Mouse (Mus musculus): ENCODE results near the gene Fance.

The Fance gene

DNA sequence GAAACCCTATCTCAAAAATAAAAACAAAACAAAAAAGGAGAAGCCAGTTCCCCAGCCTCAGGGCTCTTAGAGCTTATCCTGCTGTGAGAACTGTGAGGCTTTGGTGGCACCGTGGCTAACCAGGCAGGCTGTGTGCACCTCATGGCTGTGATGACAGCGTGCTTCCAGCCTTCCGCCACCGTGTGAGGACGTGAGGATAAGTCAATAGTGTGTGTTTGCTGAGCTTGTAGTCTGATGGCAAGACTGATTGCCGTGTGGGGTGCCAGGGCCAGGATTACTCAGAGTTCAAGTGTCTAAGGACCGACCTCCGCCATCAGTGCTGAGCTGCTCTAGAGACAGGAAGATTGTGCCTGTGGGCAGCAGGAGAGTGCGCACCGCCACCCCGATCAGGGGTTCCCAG, 22.6 kb upstream of the Fance start:
- in situ Hi-C loops (cut with MboI, MseI), result loop anchor here (25.0 kb wide), 1 partner anchor 978 kb away; no protein-coding TSS in a partner anchor

DNA sequence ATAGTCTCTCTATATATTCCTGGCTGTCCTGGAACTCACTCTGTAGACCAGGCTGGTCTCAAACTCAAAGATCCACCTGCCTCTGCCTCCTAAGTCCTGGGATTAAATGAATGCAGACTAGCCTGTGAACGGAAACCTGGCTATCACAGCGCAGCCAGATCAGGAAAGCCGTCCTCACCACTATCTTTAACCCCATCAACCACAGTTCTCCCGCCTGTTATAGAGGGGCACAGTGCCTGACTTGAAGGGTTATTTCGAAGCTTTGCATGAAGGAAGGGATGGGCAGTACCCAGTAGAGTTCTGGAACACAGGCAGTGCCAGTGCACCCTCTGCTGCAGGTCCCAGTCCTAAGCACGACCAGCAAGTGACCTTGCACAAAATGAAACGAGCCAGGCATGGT, 22.0 kb upstream of the Fance start:
- in situ Hi-C loops (cut with MboI, MseI), result loop anchor here (25.0 kb wide), 1 partner anchor 979 kb away; no protein-coding TSS in a partner anchor

DNA sequence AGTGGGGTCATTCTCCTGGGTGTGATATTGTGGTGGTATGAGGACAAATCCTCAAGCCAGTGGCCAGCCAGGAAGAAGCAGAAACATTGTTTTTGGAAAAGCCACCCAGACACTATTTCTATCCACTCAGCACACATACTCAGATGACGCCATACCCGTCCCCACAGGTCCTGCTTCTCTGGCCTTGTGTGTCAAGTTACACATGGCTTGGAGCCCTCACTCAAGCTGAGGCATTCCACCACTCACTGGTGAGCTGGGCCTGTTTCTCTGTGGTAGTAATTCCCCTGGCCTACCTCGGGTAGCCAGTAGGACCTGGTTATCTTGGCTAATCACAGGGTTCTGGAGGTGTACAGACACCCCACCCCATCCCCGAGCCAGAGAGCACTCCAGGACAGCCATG, 19.6 kb upstream of the Fance start:
- in situ Hi-C loops (cut with MboI, MseI), result loop anchor here (25.0 kb wide), 1 partner anchor 981 kb away; no protein-coding TSS in a partner anchor

DNA sequence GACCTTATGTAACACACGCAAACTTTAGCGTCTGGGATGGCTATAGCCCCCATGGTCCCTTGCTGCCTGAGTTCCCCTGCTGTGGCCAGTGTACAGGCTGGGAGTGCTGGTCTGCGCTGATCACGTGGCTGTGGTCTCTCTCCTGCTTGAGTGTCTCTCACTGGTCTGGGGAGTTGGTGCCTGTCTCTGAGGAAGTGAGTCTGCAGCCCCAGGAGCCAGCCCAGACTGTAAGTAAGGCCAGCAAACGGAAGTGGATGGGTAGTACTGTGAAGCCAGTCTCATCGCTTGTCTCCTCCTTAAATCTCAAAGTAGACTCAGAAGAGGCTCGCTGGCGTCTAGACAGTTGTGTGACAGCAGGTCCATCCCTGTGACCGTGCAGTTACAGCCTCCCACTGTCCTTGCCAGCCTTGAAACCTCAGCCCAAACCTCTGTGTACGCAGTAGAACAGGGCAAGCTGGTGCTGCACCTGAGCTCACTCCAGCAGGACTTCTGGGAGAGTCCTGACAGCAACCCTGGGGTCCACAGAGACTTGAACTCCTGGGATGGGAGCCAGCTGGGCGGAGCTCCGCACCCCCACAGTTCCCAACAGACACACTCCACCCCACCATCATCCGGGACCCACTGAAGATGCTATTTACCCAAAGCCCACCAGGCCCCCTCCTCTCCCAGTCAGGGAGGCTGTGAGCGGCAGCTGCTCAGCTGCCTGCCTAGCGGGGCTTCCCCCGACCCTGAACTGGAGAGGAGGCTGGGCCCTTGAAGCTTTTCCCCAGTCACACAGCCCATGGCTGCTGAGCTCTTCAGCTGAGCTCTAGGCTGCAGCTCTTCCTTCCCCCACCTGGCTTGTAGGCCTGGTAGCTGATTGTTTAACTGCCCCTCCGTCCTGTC, 18.6 kb upstream of the Fance start:
- in situ Hi-C loops (cut with MboI, MseI), result loop anchor here (25.0 kb wide), 1 partner anchor 982 kb away; no protein-coding TSS in a partner anchor

DNA sequence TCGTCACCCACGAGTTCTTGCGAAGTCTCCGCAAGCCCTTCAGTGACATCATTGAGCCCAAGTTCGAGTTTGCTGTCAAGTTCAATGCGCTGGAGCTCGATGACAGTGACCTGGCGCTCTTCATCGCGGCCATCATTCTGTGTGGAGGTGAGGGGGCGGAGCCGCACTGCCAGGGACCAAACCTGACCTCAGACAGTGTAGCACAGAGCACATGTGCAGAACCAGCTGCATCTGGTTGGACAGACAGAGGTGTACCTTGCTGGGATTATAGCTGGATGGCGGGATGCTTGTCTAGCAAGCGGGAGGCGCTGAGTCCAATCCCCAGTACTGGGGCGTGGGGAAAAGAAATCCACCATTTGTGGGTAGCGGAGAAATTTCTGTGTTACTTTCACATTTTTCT, 14.4 kb upstream of the Fance start:
- in situ Hi-C loops (cut with MboI, MseI), result loop anchor here (25.0 kb wide), 1 partner anchor 987 kb away; no protein-coding TSS in a partner anchor

DNA sequence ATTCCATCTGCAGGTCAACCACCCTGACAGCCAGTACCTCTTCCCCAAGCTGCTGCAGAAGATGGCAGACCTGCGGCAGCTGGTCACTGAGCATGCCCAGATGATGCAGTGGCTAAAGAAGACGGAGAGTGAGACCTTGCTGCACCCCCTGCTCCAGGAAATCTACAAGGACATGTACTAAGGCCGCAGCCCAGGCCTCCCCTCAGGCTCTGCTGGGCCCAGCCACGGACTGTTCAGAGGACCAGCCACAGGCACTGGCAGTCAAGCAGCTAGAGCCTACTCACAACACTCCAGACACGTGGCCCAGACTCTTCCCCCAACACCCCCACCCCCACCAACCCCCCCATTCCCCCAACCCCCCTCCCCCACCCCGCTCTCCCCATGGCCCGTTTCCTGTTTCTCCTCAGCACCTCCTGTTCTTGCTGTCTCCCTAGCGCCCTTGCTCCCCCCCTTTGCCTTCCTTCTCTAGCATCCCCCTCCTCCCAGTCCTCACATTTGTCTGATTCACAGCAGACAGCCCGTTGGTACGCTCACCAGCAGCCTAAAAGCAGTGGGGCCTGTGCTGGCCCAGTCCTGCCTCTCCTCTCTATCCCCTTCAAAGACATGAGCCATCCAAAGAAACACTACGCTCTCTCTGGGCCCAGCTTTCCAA, 13.5 kb upstream of the Fance start:
- in situ Hi-C loops (cut with MboI, MseI), result loop anchor here (25.0 kb wide), 1 partner anchor 987 kb away; no protein-coding TSS in a partner anchor

DNA sequence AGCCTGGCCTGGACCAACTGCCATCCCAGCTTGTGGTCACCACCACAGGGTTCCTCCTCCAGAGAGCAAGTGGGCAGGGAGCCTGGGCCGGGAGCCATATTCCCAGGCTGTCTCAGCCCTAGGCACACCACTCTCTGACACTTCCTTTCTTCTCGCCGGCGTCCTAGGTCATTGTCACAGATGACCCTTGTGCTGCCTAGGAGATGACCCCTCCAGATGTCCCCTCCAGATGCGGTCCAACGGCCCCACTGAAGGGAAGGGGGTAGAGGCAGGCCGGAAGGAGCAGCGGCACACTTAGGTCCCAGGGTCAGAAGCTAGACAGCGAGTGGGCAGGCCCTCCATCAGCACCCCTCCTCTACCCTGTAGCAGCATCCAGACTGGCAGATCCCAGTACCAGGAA, 13.0 kb upstream of the Fance start:
- in situ Hi-C loops (cut with MboI, MseI), result no loop called here

DNA sequence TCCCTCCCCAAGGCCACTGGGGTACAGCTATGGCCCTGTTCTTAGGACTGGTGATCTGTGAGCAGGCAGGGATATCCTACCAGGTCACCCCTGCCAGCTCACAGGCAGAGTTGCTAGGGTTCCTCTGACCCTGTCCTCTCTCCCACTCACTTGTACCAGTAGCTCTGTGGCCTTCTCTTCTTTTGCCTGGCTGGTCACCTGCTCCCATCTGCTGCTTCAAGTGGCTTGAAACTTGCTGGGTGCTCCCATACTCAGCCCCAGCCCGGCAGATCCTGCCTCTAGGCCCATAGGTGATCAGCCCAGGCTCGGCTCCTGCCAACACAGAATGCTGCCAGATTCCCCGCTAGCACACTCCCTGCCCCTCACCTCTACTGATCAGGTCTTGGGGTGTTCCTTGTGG, 12.5 kb upstream of the Fance start:
- in situ Hi-C loops (cut with MboI, MseI), result no loop called here

DNA sequence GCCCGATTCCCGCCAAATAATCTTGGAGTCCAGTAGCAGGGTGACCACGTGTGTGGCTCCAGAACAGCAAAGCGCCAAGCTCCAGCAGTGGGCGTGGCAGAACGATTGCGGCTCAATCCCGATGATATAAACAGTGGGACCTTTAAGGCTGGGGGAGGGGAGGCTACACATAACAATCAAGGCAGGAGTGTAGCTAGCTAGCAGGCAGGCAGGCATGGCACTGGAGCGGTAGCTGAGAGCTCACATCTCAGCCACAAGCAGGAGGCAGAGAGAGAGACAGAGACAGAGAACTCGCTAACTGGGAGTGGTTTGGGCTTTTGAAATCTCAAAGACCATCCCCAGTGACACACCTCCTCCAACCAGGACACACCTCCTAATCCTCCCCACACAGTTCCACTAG, 8.1 kb upstream of the Fance start:
- in situ Hi-C loops (cut with MboI, MseI), result loop anchor here (5.0 kb wide), 1 partner anchor 78 kb away; no protein-coding TSS in a partner anchor

DNA sequence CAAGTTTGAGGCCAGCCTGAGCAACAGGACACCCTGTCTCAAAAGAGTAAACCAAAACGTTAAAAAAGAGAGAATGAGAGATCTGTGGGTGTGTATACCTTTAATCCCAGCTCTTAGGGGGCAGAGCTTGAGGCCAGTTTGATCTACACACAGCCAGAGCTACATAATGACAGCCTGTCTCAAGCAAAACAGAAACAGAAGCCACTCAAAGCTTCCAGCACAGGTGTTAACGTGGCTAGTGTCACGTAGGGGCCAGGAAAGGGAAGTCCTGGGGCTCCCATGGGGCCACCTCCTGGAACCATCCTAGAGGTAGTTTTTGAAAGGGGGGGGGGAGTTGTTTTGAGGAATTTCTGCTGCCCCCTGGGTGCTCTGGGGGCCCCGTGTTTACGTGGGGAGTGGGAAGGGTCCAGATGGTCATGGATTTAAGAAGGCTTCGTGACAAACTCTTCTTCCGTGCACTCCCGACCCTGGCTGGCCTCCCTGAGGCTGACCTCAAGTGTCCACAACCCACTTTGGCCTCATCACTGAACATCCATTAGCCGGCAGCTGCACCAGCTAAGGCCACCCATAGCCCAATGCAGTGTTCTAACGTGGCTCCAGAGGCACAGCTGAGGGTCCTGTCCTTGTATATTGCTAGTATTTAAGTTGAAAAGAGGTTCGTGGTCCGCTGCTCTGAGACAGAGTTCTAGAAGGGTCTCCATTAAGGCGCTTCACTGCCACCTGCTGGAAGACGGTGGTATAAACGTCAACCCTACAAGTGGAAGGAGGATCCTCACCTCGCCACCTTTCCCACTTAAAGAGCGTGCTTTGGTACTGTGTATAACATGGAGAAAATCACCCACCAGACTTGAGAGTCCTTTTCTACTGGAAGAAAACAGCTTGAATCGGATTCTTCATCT, 4.8 kb upstream of the Fance start:
- in situ Hi-C loops (cut with MboI, MseI), result loop anchor here (5.0 kb wide), 1 partner anchor 81 kb away; no protein-coding TSS in a partner anchor

DNA sequence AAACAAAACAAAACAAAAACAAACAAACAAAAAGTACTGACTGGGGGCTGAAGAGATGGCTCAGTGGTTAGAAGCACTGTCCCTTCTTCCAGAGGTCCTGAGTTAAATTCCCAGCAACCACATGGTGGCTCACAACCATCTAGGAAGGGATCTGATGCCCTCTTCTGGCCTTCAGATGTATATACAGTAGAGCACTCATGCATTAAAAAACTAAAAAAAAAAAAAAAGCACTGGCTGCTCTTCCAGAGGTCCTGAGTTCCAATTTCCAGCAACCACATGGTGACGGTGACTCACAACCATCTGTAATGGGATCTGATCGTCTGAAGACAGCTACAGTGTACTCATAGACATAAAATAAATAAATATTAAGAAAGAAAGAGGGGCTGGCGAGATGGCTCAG, 2.5 kb upstream of the Fance start:
- in situ Hi-C loops (cut with MboI, MseI), result loop anchor here (10.0 kb wide), 1 partner anchor 1744 kb away; no protein-coding TSS in a partner anchor

DNA sequence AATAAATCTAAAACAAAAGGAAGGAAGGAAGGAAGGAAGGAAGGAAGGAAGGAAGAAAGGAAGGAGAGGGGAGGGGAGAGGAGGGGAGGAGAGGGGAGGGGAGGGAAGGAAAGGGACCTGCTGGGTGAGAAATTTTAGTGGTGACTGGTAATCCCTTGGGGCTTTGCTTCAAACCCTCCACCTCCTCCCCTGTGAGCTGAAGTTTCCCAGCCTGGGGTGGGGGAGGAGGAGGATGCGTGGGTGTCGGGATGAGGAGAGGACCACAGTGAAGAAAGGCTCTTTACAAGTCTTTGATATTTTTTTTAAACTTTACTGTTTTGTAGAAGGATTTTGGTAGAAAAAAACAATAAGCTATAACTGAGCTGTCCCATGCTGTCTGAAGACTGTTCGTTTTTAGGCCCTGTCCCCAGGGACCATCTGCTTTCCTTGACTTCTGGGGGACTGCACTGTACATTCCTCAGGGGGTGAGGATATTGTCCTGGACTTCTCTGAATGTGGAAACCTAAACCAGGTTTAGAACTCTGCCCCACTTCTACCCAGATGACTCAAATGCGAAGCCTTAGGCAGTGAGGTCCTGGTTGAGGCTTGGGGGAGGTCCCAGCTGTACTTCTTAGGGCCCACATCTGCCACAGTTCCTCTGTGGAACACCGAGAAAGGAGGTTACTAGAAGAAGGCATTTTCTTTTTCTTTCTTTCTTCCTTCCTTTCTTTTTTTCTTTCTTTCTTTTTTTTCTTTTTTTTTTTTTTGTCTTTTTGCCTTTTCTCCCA, 1.8 kb upstream of the Fance start:
- in situ Hi-C loops (cut with MboI, MseI), result loop anchor here (10.0 kb wide), 1 partner anchor 1743 kb away; no protein-coding TSS in a partner anchor

DNA sequence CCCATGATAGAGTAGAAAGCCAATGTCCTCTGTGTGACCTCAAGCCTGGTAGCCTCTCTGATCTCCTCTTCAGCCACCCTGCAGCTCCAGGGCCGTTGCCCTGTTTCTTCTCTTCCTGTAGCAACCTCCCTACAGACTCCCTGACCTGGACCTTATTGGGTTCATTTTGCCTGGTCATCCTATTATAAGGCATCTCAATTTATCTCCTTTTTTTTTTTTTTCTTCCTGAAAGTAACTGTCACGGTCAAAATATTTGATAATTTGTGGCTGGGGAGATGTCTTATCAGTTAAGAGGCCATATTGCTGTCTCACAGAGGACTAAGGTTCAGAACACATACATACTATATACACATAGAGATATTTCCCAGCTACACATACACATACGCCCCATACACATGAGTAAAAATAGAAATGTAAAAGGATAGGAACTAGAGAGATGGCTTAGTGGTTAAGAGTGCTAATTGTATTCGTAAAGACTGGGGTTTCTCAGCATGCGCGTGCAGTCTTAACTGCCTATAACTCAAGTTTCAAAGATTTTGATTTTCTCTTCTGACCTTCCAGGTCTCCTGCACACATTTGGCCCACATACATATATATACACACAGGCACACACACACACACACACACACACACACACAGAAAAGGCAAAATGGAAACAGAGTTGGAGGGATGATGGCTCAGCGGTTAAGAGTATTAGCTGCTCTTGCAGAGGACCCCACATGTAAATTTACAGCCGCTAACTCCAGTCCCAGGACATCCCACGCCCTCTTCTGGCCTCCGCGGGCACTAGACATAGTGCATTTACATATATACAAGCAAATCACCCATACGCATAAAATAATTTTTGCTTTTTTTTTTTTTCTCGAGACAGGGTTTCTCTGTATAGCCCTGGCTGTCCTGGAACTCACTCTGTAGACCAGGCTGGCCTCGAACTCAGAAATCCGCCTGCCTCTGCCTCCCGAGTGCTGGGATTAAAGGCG, 797 bp upstream of the Fance start:
- in situ Hi-C loops (cut with MboI, MseI), result loop anchor here (10.0 kb wide), 1 partner anchor 1742 kb away; no protein-coding TSS in a partner anchor

DNA sequence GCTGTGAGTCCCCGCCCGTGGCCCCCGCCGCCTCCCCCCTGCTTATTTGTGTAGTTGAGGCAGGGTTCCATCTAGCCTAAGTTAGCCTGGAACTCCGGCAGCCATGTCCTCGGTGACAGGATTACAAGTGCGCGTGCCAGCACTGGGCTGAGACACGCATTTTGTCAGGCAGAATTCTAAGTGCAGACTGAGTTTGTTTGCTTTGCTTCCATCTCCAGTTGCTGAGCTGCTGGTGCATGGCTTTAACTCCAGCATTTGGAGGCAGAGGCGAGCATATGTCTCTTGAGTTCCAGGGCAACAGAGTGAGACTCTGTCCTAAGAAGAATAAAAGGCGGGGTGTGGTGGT, 534 bp downstream of the Fance start:
- in situ Hi-C loops (cut with MboI, MseI), result loop anchor here (10.0 kb wide), 1 partner anchor 1741 kb away; no protein-coding TSS in a partner anchor

DNA sequence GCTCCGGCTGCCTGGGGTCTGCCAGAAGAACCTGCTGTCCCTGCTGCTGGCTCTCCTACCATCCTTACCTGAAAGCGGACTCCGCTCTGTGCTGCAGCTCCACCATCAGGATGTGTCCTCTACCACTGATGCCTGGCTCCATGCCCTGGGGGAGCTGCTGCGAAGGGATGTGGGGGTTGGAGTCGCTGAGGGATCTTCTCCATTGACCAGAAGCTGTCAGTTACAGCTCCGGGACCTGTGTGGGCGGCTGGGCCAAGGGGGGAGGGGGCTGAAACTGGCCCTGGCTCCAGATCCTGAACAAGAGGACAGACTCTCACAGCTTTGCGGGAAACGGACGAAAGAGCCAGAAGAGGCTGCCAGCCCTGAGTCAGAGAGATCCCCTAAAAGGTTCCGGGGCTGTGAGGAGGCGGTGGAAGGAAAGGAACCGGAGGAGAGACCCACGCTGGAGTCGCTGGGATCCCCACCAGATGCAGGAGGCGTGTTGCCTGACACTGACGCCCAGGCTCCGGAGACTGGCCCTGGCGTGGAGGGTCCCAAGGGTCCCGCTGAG, 2.4 kb downstream of the Fance start:
- in situ Hi-C loops (cut with MboI, MseI), result loop anchor here (10.0 kb wide), 1 partner anchor 1739 kb away; no protein-coding TSS in a partner anchor

DNA sequence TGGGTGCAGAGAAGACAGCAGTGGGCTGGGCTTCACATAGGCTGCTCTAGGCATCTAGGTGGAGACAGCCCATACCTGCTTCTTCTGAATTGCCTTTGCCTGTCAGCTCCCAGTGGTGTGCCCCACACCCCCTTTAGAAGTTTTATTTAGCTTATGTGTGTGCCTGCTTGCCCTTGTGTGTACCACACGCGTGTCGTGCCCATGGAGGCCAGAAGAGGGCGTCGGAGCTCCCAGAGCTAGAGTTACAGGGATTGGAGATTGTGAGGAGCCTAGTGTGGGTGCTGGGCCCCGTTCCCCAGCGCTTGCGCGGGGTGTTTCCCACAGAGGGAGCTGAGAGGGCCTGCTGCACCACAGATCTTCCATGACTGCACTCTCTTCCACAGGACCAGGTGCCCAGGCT, 3.2 kb downstream of the Fance start:
- in situ Hi-C loops (cut with MboI, MseI), result loop anchor here (10.0 kb wide), 1 partner anchor 1738 kb away; no protein-coding TSS in a partner anchor

DNA sequence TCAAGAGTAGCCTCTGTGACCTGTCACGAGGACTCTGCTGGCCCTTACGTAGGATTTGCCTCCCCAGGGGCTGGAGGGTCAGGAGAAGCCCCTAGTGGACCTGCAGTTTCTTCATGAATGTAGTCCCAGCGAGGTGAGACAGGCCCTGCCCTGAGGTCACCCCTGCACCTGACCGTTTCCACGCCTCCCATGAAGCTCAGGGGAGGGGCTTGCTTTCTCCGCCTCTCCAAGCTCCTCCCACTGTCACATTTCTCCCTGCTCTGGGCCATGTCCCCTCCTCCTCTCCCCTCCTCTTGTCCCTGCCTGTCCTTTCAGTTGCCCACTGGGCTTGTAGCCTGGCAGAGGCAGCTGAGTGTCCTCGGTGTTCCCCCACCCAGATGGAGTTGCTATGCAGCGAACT, 3.8 kb downstream of the Fance start:
- in situ Hi-C loops (cut with MboI, MseI), result loop anchor here (10.0 kb wide), 1 partner anchor 1738 kb away; no protein-coding TSS in a partner anchor

DNA sequence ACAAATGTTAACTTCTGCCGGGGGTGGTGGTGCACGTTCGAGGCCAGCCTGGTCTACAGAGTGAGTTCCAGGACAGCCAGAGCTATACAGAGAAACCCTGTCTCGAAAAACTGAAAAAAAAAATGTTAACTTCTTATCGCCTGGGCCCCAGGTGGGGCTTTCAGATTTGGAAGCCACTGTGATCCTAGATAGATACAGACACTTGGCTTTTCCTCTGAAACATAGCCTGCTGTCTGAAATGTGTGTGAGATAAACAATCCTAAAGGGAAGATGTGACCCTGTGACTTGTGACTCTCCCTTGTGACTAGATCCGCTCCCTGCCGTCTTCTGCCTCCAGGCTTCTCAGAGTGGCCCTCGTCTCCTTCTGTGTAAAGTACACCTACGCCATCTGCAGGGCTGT, 4.4 kb downstream of the Fance start:
- in situ Hi-C loops (cut with MboI, MseI), result loop anchor here (10.0 kb wide), 1 partner anchor 1737 kb away; no protein-coding TSS in a partner anchor

DNA sequence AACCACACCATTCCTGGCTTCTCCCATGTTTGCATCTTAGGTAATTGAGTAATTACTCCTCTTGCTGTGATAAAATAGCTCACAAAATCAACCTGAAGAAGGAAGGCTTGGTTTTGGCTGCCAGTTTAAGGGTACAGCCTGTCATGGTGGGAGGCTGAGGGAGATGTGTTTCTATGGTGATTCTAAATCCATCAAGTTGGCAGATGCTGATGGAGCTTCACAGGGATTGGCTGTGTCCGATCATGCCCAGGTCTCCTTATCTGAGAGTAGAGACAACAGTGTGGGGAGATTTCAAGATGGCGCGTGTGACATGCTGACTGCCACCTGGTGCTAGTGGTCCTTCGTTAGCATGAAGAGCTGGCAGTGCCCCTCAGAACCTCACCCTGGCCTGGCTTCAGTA, 8.4 kb downstream of the Fance start:
- in situ Hi-C loops (cut with MboI, MseI), result no loop called here
